Mouse (Mus musculus) forebrain, embryonic 10.5 days (tissue): ENCODE measurements around the gene Parva. TPM values are rescaled to one million over a fixed set of nuclear protein-coding genes. Genes with fewer than 3 reads are reported as not detected.
A peak's percentile ranks its signal among the peaks of the same experiment; 100 is the strongest.

ENCODE experiments used
- DNase-seq: peaks from one replicate; pipeline ENCODE4 v3.0.0-alpha.2; 2017; ENCODE audit warnings: low spot score; ENCODE audit errors: extremely low spot score
- H3K27ac ChIP-seq: fragments of 300-500 bp; sonication (generic); 2 replicates; pipeline ENCODE4 v1.5.1; 2016; ENCODE audit warnings: mild to moderate bottlenecking
- H3K27me3 ChIP-seq: fragments of 300-500 bp; sonication (generic); 2 replicates; pipeline ENCODE4 v1.6.1; 2016; ENCODE audit warnings: mild to moderate bottlenecking; ENCODE audit not compliant: poor library complexity, severe bottlenecking
- H3K36me3 ChIP-seq: fragments of 300-500 bp; sonication (generic); replicated peaks from 2 replicates; pipeline ENCODE4 v1.6.1; 2016; ENCODE audit warnings: mild to moderate bottlenecking, moderate library complexity
- H3K4me1 ChIP-seq: fragments of 300-500 bp; sonication (generic); 2 replicates; pipeline ENCODE4 v1.6.1; 2016
- H3K4me3 ChIP-seq: fragments of 300-500 bp; sonication (generic); 2 replicates; pipeline ENCODE4 v1.5.1; 2016; ENCODE audit warnings: mild to moderate bottlenecking, moderate library complexity
- H3K9me3 ChIP-seq: fragments of 300-500 bp; sonication (generic); 2 replicates; pipeline ENCODE4 v1.6.1; 2016; ENCODE audit warnings: mild to moderate bottlenecking, moderate library complexity
- WGBS: fragments of 180-500 bp; shearing (Covaris S2); methylation state at CpG from one replicate; pipeline ENCODE4 v1.1.7; 2016; 5-methylcytosine and 5-hydroxymethylcytosine counted together
- polyA plus RNA-seq: library from polyadenylated mRNA; unstranded; fragments of >200 nt; fragmentation: Nextera tagmentation; extraction: Ambion mirVana; gene quantifications from 2 replicates; pipeline ENCODE4 v1.2.1, GENCODE M21; 2016

The Parva gene
- polyA plus RNA-seq, 1 experiment from 2014 or later = 51.6 TPM

GRCm38 (mm10) chr7:112444152-112444984, 17.1 kb downstream of the Parva start:
- Histone ChIP-seq H3K9me3 (peaks cover 5% of the 10 kb centered on the region), H3K27ac (peak overlapping the region; percentile 49), H3K36me3 (no peaks in the 10 kb centered on the region), H3K4me3 (no peak overlapping the region), H3K4me1 (peaks cover 41% of the 10 kb centered on the region), H3K27me3 (no peaks in the 10 kb centered on the region)
- 57% methylated on average over 12 of the region's 12 CpGs for WGBS
- no peak for DNase-seq

GRCm38 (mm10) chr7:112444985-112445367, 17.7 kb downstream of the Parva start:
- Histone ChIP-seq H3K4me1 (peaks cover 41% of the 10 kb centered on the region), H3K27me3 (no peaks in the 10 kb centered on the region), H3K4me3 (no peak overlapping the region), H3K27ac (peak overlapping the region; percentile 49), H3K9me3 (peaks cover 5% of the 10 kb centered on the region), H3K36me3 (no peaks in the 10 kb centered on the region)
- WGBS = 62% methylated on average over 9 of the region's 9 CpGs
- DNase-seq = no peak

GRCm38 (mm10) chr7:112446498-112446897, 19.2 kb downstream of the Parva start:
- no peak overlapping the region for H3K27ac ChIP-seq
- 90% methylated on average over 4 of the region's 4 CpGs for WGBS
- peaks cover 5% of the 10 kb centered on the region for H3K9me3 ChIP-seq
- H3K4me1 ChIP-seq = peaks cover 30% of the 10 kb centered on the region
- H3K36me3 ChIP-seq = no peaks in the 10 kb centered on the region
- H3K27me3 ChIP-seq = no peaks in the 10 kb centered on the region
- DNase-seq = no peak
- H3K4me3 ChIP-seq = no peak overlapping the region

- H3K36me3 ChIP-seq = no peaks in the 10 kb centered on the region
- peaks cover 28% of the 10 kb centered on the region for H3K4me1 ChIP-seq
- DNase-seq = no peak
- H3K9me3 ChIP-seq = peaks cover 5% of the 10 kb centered on the region
- no peak overlapping the region for H3K4me3 ChIP-seq
- H3K27me3 ChIP-seq = no peaks in the 10 kb centered on the region
- 86% methylated on average over 8 of the region's 8 CpGs for WGBS
- H3K27ac ChIP-seq = no peak overlapping the region
Measured at GRCm38 (mm10) chr7:112449954-112450700, 22.8 kb downstream of the Parva start.

- 72% methylated on average over 5 of the region's 5 CpGs for WGBS
- no peak for DNase-seq
- no peaks in the 10 kb centered on the region for H3K27me3 ChIP-seq
- no peak overlapping the region for H3K4me3 ChIP-seq
- H3K27ac ChIP-seq = no peak overlapping the region
- H3K9me3 ChIP-seq = no peaks in the 10 kb centered on the region
- H3K36me3 ChIP-seq = no peaks in the 10 kb centered on the region
- H3K4me1 ChIP-seq = peaks cover 28% of the 10 kb centered on the region
Measured at GRCm38 (mm10) chr7:112452471-112452870, 25.2 kb downstream of the Parva start.

GRCm38 (mm10) chr7:112453805-112454214, 26.5 kb downstream of the Parva start:
- Histone ChIP-seq H3K36me3 (no peaks in the 10 kb centered on the region), H3K27ac (peak overlapping the region; percentile 68), H3K9me3 (no peaks in the 10 kb centered on the region), H3K4me3 (no peak overlapping the region), H3K4me1 (peaks cover 28% of the 10 kb centered on the region), H3K27me3 (no peaks in the 10 kb centered on the region)
- 8% methylated on average over 3 of the region's 3 CpGs for WGBS
- no peak for DNase-seq

GRCm38 (mm10) chr7:112454380-112454779, 27.1 kb downstream of the Parva start:
- Histone ChIP-seq H3K9me3 (no peaks in the 10 kb centered on the region), H3K27ac (peak overlapping the region; percentile 68; the same call in 1 of the 2 replicates), H3K4me3 (no peak overlapping the region), H3K36me3 (no peaks in the 10 kb centered on the region), H3K27me3 (no peaks in the 10 kb centered on the region), H3K4me1 (peaks cover 28% of the 10 kb centered on the region)
- WGBS = 54% methylated on average over 6 of the region's 6 CpGs
- no peak for DNase-seq

GRCm38 (mm10) chr7:112454951-112455350, 27.6 kb downstream of the Parva start:
- Histone ChIP-seq H3K4me3 (no peak overlapping the region), H3K36me3 (no peaks in the 10 kb centered on the region), H3K4me1 (peaks cover 28% of the 10 kb centered on the region), H3K27me3 (no peaks in the 10 kb centered on the region), H3K9me3 (no peaks in the 10 kb centered on the region), H3K27ac (no peak overlapping the region)
- DNase-seq = no peak
- WGBS = 86% methylated on average over 2 of the region's 2 CpGs

- H3K27me3 ChIP-seq = no peaks in the 10 kb centered on the region
- H3K4me3 ChIP-seq = no peak overlapping the region
- no peak for DNase-seq
- no peaks in the 10 kb centered on the region for H3K36me3 ChIP-seq
- peaks cover 33% of the 10 kb centered on the region for H3K4me1 ChIP-seq
- no peaks in the 10 kb centered on the region for H3K9me3 ChIP-seq
- WGBS = 92% methylated on average over 5 of the region's 5 CpGs
- H3K27ac ChIP-seq = no peak overlapping the region
Measured at GRCm38 (mm10) chr7:112455566-112456110, 28.3 kb downstream of the Parva start.

GRCm38 (mm10) chr7:112457373-112457772, 30.1 kb downstream of the Parva start:
- Histone ChIP-seq H3K36me3 (no peaks in the 10 kb centered on the region), H3K4me3 (no peak overlapping the region), H3K27ac (no peak overlapping the region), H3K4me1 (peaks cover 37% of the 10 kb centered on the region), H3K9me3 (no peaks in the 10 kb centered on the region), H3K27me3 (no peaks in the 10 kb centered on the region)
- no peak for DNase-seq
- 96% methylated on average over 4 of the region's 4 CpGs for WGBS

GRCm38 (mm10) chr7:112457920-112458319, 30.6 kb downstream of the Parva start:
- H3K9me3 ChIP-seq = no peaks in the 10 kb centered on the region
- H3K27me3 ChIP-seq = no peaks in the 10 kb centered on the region
- DNase-seq = no peak
- H3K36me3 ChIP-seq = no peaks in the 10 kb centered on the region
- H3K27ac ChIP-seq = no peak overlapping the region
- H3K4me1 ChIP-seq = peaks cover 41% of the 10 kb centered on the region
- WGBS = 92% methylated on average over 4 of the region's 4 CpGs
- H3K4me3 ChIP-seq = no peak overlapping the region

- H3K36me3 ChIP-seq = no peaks in the 10 kb centered on the region
- H3K4me3 ChIP-seq = no peak overlapping the region
- peaks cover 43% of the 10 kb centered on the region for H3K4me1 ChIP-seq
- no peak for DNase-seq
- no peaks in the 10 kb centered on the region for H3K9me3 ChIP-seq
- WGBS = 84% methylated on average over 5 of the region's 5 CpGs
- H3K27me3 ChIP-seq = no peaks in the 10 kb centered on the region
- no peak overlapping the region for H3K27ac ChIP-seq
Measured at GRCm38 (mm10) chr7:112458440-112458839, 31.1 kb downstream of the Parva start.

- Histone ChIP-seq H3K27me3 (no peaks in the 10 kb centered on the region), H3K4me3 (no peak overlapping the region), H3K27ac (peak overlapping the region; percentile 51; the same call in 1 of the 2 replicates), H3K4me1 (peaks cover 53% of the 10 kb centered on the region), H3K9me3 (no peaks in the 10 kb centered on the region), H3K36me3 (peaks cover 7% of the 10 kb centered on the region; the same call in 1 of the 2 replicates)
- WGBS = 2% methylated on average over 2 of the region's 2 CpGs
- DNase-seq = no peak
Measured at GRCm38 (mm10) chr7:112463074-112463473, 35.8 kb downstream of the Parva start.
